ENCODE assay signal across 8 mouse cellular contexts in genomic region chr12:33176555-33176900, GRCm38 (mm10). TPM values are rescaled to one million over a fixed set of nuclear protein-coding genes. Genes with fewer than 3 reads are reported as not detected.
DNase-seq lines count a peak whose midpoint lies in the region; ATAC-seq and TF ChIP-seq lines count a peak whose summit lies in the region.

No protein-coding gene starts in this region.

- H3K9ac ChIP-seq in hindbrain, embryonic 12.5 days, result no peak overlapping the region

- no peak for ATAC-seq in hindbrain, embryonic 12.5 days (ENCODE audit: low FRiP score)

- H3K36me3 ChIP-seq in kidney, adult 2 months (ENCODE audit: control insufficient read depth, insufficient read depth, low read length), result no peaks in the 10 kb centered on the region
- no peaks in the 10 kb centered on the region for H3K36me3 ChIP-seq in hindbrain, embryonic 12.5 days

- no peak overlapping the region for H3K4me3 ChIP-seq in kidney, adult 2 months (ENCODE audit: insufficient read depth, low read depth, low read length)
- peak overlapping the region; percentile 46; the same call in 1 of the 2 replicates for H3K4me3 ChIP-seq in bone marrow macrophage, adult 2 months (ENCODE audit: insufficient read depth, low read length)
- H3K4me3 ChIP-seq in hindbrain, embryonic 12.5 days, result no peak overlapping the region

- no peak for TF ChIP-seq POLR2A in kidney, adult 2 months (IDR thresholded peaks at IDR 0.05; ENCODE audit: low read depth, low read length)
- TF ChIP-seq POLR2A in bone marrow macrophage, adult 2 months (IDR thresholded peaks at IDR 0.05; ENCODE audit: borderline replicate concordance, low read depth, low read length), result no peak

- H3K27me3 ChIP-seq in kidney, adult 2 months (replicated peaks; ENCODE audit: control insufficient read depth, insufficient read depth, low read length), result no peaks in the 10 kb centered on the region
- no peaks in the 10 kb centered on the region for H3K27me3 ChIP-seq in hindbrain, embryonic 12.5 days

- H3K4me2 ChIP-seq in hindbrain, embryonic 12.5 days (replicated peaks), result peak overlapping the region; percentile 43

- no peak for TF ChIP-seq CTCF in kidney, adult 2 months (conservative IDR thresholded peaks at IDR 0.05; ENCODE audit: insufficient read depth, insufficient read length, low read depth, low read length)
- no peak for TF ChIP-seq CTCF in bone marrow macrophage, adult 2 months (IDR thresholded peaks at IDR 0.05; ENCODE audit: low read depth, low read length)

- peak; percentile 31 for DNase-seq in kidney, adult 2 months
- no peak for DNase-seq in kidney, adult 11 months
- peak; percentile 64 for DNase-seq in lung, postnatal 10 days
- DNase-seq in Muller cell, postnatal 12 days (ENCODE audit: inconsistent ontology term), result no peak
- DNase-seq in c-Kit-positive CD71-positive TER-119-positive erythroid progenitor cells, embryonic 14.5 days (ENCODE audit: low spot score), result no peak
- no peak for DNase-seq in layer of hippocampus, postnatal 14 days (ENCODE audit: low spot score in 2 of 2)

- WGBS in kidney, adult 2 months, result 45% methylated on average over 5 of the region's 5 CpGs
- WGBS in hindbrain, embryonic 12.5 days, result 29% methylated on average over 5 of the region's 5 CpGs

- H3K4me1 ChIP-seq in kidney, adult 2 months (ENCODE audit: control insufficient read depth, insufficient read depth, low read length), result peaks cover 17% of the 10 kb centered on the region
- peaks cover 37% of the 10 kb centered on the region for H3K4me1 ChIP-seq in bone marrow macrophage, adult 2 months (ENCODE audit: control insufficient read depth, insufficient read depth, low read length)
- peaks cover 39% of the 10 kb centered on the region for H3K4me1 ChIP-seq in hindbrain, embryonic 12.5 days

- H3K9me3 ChIP-seq in hindbrain, embryonic 12.5 days (replicated peaks), result no peaks in the 10 kb centered on the region

- H3K27ac ChIP-seq in kidney, adult 2 months (ENCODE audit: insufficient read depth, low read depth, low read length), result no peak overlapping the region
- no peak overlapping the region for H3K27ac ChIP-seq in bone marrow macrophage, adult 2 months (ENCODE audit: insufficient read depth, low read depth, low read length)
- no peak overlapping the region for H3K27ac ChIP-seq in hindbrain, embryonic 12.5 days

RNA-seq across cellular contexts. Expression of gene Atxn7l1, which starts 29.0 kb away (rescaled TPM):
- 22.0 and 23.7 TPM in 2 replicates for polyA plus RNA-seq in kidney, adult 2 months (2012; rRNA removed)
- 85.0 and 90.6 TPM in 2 replicates for polyA plus RNA-seq in bone marrow macrophage, adult 2 months (2012; ENCODE audit: insufficient read depth, insufficient read length, missing spikeins)
- 18.4 and 18.5 TPM in 2 replicates for polyA plus RNA-seq in hindbrain, embryonic 12.5 days (2016; fragmentation: Nextera tagmentation; extraction: Ambion mirVana)
- total RNA-seq in layer of hippocampus, postnatal 14 days (2021), result 10 to 100 TPM; 46.3 to 47.5 TPM

Comparison
In these comparisons a context has a peak if more than half of its experiments do, and no peak if none do; other contexts are left out.
1. DNase-seq: peak in kidney, adult 2 months (single experiment) and lung, postnatal 10 days (single experiment); none in kidney, adult 11 months (single experiment), Muller cell, postnatal 12 days (single experiment), c-Kit-positive CD71-positive TER-119-positive erythroid progenitor cells, embryonic 14.5 days (single experiment) and layer of hippocampus, postnatal 14 days (0 of 2).